Comparison of ENCODE assay signal across 16 mouse cellular contexts in genomic region chr4:48672915-48673314, GRCm38 (mm10). TPM values are rescaled to one million over a fixed set of nuclear protein-coding genes. Genes with fewer than 3 reads are reported as not detected.
"Had no signal": no experiment of that assay in that cellular context is flagged by ENCODE, and none has a peak within 500 bp of the region (broad histone marks: within the 10 kb centered on the region; RNA-seq: fewer than 3 reads in every experiment).

No protein-coding gene starts in this region.

- H3K27me3 ChIP-seq: hindbrain, embryonic 13.5 days; limb, embryonic 12.5 days; limb, embryonic 15.5 days had no signal

- H3K27ac ChIP-seq: hindbrain, embryonic 13.5 days; limb, embryonic 12.5 days; limb, embryonic 15.5 days; liver, embryonic 14.5 days had no signal

- H3K4me3 ChIP-seq: hindbrain, embryonic 13.5 days; limb, embryonic 12.5 days; limb, embryonic 15.5 days had no signal

- H3K4me2 ChIP-seq: hindbrain, embryonic 13.5 days; limb, embryonic 12.5 days; limb, embryonic 15.5 days; liver, embryonic 11.5 days; midbrain, embryonic 11.5 days had no signal

- DNase-seq: kidney, adult 8-10 months; kidney, postnatal 4 days; left cerebral cortex, postnatal 4 days; liver, postnatal 0 days; lung, postnatal 36 days; midbrain, embryonic 14.5 days; thymus, postnatal 25 days had no signal

- ATAC-seq: hindbrain, embryonic 16.5 days; liver, postnatal 0 days had no signal

- H3K9me3 ChIP-seq: hindbrain, embryonic 13.5 days; limb, embryonic 12.5 days; limb, embryonic 15.5 days had no signal

- H3K4me1 ChIP-seq: hindbrain, embryonic 13.5 days; limb, embryonic 12.5 days; limb, embryonic 15.5 days had no signal

- H3K9ac ChIP-seq: hindbrain, embryonic 13.5 days; limb, embryonic 12.5 days; limb, embryonic 15.5 days; liver, embryonic 14.5 days; liver, postnatal 0 days had no signal

RNA-seq across cellular contexts. Expression of gene Cavin4, which starts 9.6 kb away (rescaled TPM):
- polyA plus RNA-seq: small intestine, adult 2 months; spleen, adult 2 months had no signal
